Mouse (Mus musculus) embryonic facial prominence, embryonic 14.5 days (tissue): Measurements from ENCODE around the gene Snap91. TPM values are rescaled to one million over a fixed set of nuclear protein-coding genes. Genes with fewer than 3 reads are reported as not detected.

Experiments
- ATAC-seq: fragments of 200-750 bp; cut with Nextera tagmentation; 2 replicates; pipeline ENCODE4 v1.8.0; 2017; ENCODE audit warnings: low read depth, moderate number of reproducible peaks, moderate TSS enrichment
- DNase-seq: peaks from one replicate; pipeline ENCODE4 v3.0.0-alpha.2; 2015; ENCODE audit warnings: low spot score
- H3K27ac ChIP-seq: fragments of 300-500 bp; sonication (generic); replicated peaks from 2 replicates; pipeline ENCODE4 v1.5.1; 2014; ENCODE audit warnings: low read depth, mild to moderate bottlenecking, low read length, moderate library complexity
- H3K27me3 ChIP-seq: fragments of 300-500 bp; sonication (generic); replicated peaks from 2 replicates; pipeline ENCODE4 v1.6.1; 2014; ENCODE audit warnings: low read length; ENCODE audit not compliant: control insufficient read depth, insufficient read depth
- H3K36me3 ChIP-seq: fragments of 300-500 bp; sonication (generic); 2 replicates; pipeline ENCODE4 v1.6.1; 2014; ENCODE audit warnings: low read length, mixed read lengths; ENCODE audit not compliant: control insufficient read depth, insufficient read depth
- H3K4me1 ChIP-seq: fragments of 300-500 bp; sonication (generic); 2 replicates; pipeline ENCODE4 v1.6.1; 2014; ENCODE audit warnings: antibody characterized with exemption, low read length; ENCODE audit not compliant: control insufficient read depth, insufficient read depth
- H3K4me2 ChIP-seq: fragments of 300-500 bp; sonication (generic); 2 replicates; pipeline ENCODE4 v1.6.1; 2014; ENCODE audit warnings: low read depth, mild to moderate bottlenecking, low read length, moderate library complexity, mixed read lengths
- H3K4me3 ChIP-seq: fragments of 300-500 bp; sonication (generic); 2 replicates; pipeline ENCODE4 v1.5.1; 2014; ENCODE audit warnings: low read depth, mild to moderate bottlenecking, low read length
- H3K9ac ChIP-seq: fragments of 300-500 bp; sonication (generic); 2 replicates; pipeline ENCODE4 v1.6.1; 2014; ENCODE audit warnings: low read depth, mild to moderate bottlenecking, low read length, moderate library complexity, mixed read lengths
- H3K9me3 ChIP-seq: fragments of 300-500 bp; sonication (generic); 2 replicates; pipeline ENCODE4 v1.6.1; 2016; ENCODE audit warnings: low read length; ENCODE audit not compliant: control insufficient read depth
- WGBS: fragments of 180-500 bp; shearing (Covaris S2); extraction: QIAGEN DNeasy Blood & Tissue Kit; methylation state at CpG from one replicate; pipeline ENCODE4 v1.1.7; 2014; 5-methylcytosine and 5-hydroxymethylcytosine counted together
- polyA plus RNA-seq: library from polyadenylated mRNA; unstranded; fragments of >200 nt; fragmentation: Nextera tagmentation; extraction: Ambion mirVana; gene quantifications from 2 replicates; pipeline ENCODE4 v1.2.1, GENCODE M21; 2014

Gene Snap91
- polyA plus RNA-seq, 1 experiment from 2014 or later: 9.5 TPM

DNA sequence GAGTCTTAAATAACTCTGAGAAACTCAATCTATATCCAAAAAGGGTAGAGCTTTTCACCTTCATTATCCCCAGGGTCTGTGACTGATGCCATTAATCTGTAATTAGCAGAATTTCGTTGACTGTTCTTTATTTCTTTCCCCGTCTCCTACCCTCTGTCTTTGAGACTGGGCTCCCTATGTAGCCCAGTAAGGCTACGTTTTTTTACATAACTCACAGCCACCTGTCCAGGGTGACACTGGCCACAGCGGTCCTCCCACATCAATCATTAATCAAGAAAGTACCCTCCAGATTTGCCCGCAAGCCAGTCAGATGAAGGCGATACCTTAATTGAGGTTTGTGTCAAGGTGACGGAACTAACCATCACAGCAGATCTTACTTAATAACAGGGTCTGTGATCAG is 81.4 kb downstream of the Snap91 start:
- DNase-seq: no peak
- H3K27ac ChIP-seq: no peak overlapping the region
- H3K9ac ChIP-seq: no peak overlapping the region
- peak; percentile 30; the same call in 1 of the 2 replicates for ATAC-seq
- H3K9me3 ChIP-seq: no peaks in the 10 kb centered on the region
- 63% methylated on average over 7 of the region's 7 CpGs for WGBS
- H3K36me3 ChIP-seq: no peaks in the 10 kb centered on the region
- peaks cover 11% of the 10 kb centered on the region for H3K4me1 ChIP-seq
- H3K27me3 ChIP-seq: 0 out of 2 replicates have a peak, but pooled peaks cover 3% of the 10 kb centered on the region
- H3K4me2 ChIP-seq: no peak overlapping the region
- no peak overlapping the region for H3K4me3 ChIP-seq

DNA sequence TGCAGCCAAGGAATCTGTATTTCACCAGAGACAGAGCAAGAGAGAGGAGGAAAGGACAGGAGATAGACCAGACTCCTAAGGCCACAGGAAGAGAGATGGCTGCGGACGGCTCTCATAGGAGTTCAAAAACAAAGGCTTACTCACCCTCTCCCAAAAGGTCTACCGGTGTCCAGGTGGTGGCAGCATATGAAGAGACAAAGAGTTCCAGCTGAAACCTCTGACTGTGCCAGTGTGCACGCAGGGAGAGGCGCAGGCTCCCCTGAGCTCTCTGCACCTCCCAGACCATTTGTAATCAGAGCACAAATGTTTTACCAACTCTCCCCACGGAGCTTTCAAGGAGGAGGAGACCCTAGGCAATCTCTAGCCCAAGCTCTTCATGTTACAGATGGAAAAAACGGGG is 81.8 kb downstream of the Snap91 start:
- DNase-seq (peak; percentile 35), ATAC-seq (peak; percentile 51; the same call in 1 of the 2 replicates)
- Histone ChIP-seq H3K36me3 (no peaks in the 10 kb centered on the region), H3K9ac (no peak overlapping the region), H3K9me3 (no peaks in the 10 kb centered on the region), H3K27me3 (0 out of 2 replicates have a peak, but pooled peaks cover 3% of the 10 kb centered on the region), H3K4me2 (no peak overlapping the region), H3K4me1 (peaks cover 11% of the 10 kb centered on the region), H3K27ac (no peak overlapping the region), H3K4me3 (no peak overlapping the region)
- WGBS: 43% methylated on average over 7 of the region's 7 CpGs

DNA sequence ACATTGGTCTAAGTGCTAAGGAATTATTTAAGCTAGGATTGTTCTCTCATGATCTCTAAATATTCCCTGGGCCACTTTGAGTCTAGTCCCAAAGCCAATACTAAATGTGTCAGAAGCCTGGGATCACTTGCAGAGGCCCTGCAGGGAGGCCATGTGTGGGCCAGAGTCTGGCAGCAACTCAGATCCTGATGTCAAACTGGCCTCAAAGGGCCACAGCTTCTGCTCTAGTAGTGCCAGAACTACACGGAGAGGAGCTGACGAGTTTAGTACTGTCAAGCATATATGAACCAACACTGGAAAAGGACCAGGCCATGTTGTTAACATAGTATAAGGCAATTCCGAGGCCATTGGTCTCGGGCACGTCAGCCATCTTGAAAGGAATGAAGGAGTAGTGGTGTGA is 82.3 kb downstream of the Snap91 start:
- Histone ChIP-seq H3K4me2 (no peak overlapping the region), H3K9me3 (no peaks in the 10 kb centered on the region), H3K4me1 (peaks cover 11% of the 10 kb centered on the region), H3K9ac (no peak overlapping the region), H3K36me3 (no peaks in the 10 kb centered on the region), H3K27me3 (0 out of 2 replicates have a peak, but pooled peaks cover 3% of the 10 kb centered on the region), H3K4me3 (no peak overlapping the region), H3K27ac (no peak overlapping the region)
- DNase-seq: no peak
- ATAC-seq: no peak
- whole genome bisulfite sequencing: 78% methylated on average over 5 of the region's 5 CpGs

DNA sequence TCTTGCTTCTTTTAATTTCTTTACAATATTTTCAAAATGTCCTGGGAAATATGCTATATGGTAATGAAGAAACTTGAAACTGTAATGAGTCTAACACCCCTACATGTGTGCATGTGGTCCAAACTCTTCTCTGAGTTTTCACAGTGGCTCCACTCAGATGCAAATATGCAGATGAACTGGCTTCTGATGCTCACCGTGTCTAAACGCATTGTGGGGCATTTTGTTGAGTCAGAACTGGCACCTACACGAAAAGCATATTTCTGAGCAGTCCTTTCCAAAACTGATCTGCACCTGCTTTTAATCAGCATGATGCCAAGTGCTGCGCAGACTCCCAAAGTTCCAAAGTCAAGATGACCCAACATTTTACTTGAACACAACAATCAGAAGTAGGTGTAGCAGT is 82.9 kb downstream of the Snap91 start:
- Histone ChIP-seq H3K4me1 (peaks cover 11% of the 10 kb centered on the region), H3K27ac (no peak overlapping the region), H3K27me3 (0 out of 2 replicates have a peak, but pooled peaks cover 3% of the 10 kb centered on the region), H3K36me3 (no peaks in the 10 kb centered on the region), H3K4me3 (no peak overlapping the region), H3K4me2 (no peak overlapping the region), H3K9ac (no peak overlapping the region), H3K9me3 (no peaks in the 10 kb centered on the region)
- no peak for DNase-seq
- ATAC-seq: no peak
- WGBS: 66% methylated on average over 4 of the region's 4 CpGs

DNA sequence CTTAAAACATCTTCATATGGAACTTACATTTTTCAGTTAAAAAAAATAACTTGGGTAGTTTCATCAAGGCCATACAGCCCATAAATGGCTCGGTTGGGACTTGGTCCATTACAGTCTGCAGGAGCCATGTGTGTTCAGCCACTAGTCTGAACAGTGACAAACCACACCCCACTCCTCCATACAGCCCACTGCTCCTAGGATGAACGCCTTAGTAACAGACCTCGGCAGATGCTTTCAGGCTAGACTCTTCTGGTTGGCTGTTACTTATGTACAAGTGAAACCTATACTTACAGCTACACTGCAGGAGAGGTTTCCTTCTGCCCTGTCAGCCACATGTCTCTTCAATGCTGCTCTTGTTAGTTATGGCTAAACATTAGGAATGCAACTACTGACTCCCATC is 85.2 kb downstream of the Snap91 start:
- Histone ChIP-seq H3K9me3 (no peaks in the 10 kb centered on the region), H3K4me2 (no peak overlapping the region), H3K4me3 (no peak overlapping the region), H3K27me3 (0 out of 2 replicates have a peak, but pooled peaks cover 3% of the 10 kb centered on the region), H3K27ac (no peak overlapping the region), H3K4me1 (peaks cover 11% of the 10 kb centered on the region), H3K9ac (no peak overlapping the region), H3K36me3 (no peaks in the 10 kb centered on the region)
- 32% methylated on average over 3 of the region's 3 CpGs for WGBS
- DNase-seq (peak; percentile 51), ATAC-seq (0 out of 2 replicates have a peak, but pooled peaks have one; percentile 50)

DNA sequence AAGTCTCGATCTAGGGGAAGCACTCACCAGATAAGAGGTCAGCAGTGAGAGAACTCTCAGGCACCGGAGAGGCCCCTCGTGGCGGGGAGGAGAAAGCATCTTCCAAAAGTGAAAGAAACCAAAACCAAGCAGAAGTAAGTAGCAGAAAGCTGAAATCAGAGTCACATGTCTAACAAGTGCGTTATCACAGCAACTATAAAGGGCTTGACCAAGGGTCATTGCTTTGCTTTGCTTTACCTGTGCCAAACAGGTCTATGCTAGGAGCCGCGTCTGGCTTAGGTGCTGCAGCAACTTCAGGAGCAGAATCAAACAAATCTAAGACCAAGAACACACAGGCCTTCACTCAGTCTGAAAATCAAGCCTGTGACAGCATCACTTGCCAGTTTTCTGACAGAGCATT is 88.5 kb downstream of the Snap91 start:
- Histone ChIP-seq H3K9me3 (no peaks in the 10 kb centered on the region), H3K27ac (no peak overlapping the region), H3K4me2 (no peak overlapping the region), H3K36me3 (no peaks in the 10 kb centered on the region), H3K4me3 (no peak overlapping the region), H3K27me3 (no peaks in the 10 kb centered on the region), H3K9ac (no peak overlapping the region), H3K4me1 (peaks cover 3% of the 10 kb centered on the region; the same call in 1 of the 2 replicates)
- no peak for ATAC-seq
- WGBS: 72% methylated on average over 7 of the region's 7 CpGs
- no peak for DNase-seq

DNA sequence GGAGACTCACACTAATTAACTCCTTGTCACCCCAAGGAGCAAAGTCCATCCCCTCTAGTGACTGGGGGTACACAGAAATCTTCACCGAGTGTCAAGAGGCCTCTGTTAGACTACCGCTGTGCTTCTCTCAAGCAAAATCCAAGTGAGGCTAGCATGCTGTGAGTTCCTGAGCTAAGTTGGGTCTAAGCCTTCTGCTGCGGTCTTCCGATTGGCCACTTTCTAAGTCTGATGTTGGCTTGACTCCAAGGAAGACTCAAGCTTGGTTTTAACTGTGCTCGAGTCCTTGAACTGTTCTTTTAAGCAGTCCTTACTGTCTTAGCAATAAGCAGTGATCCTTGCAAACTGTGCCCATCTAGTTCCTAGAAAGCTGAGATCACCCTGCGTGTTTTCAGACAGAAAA is 91.3 kb downstream of the Snap91 start:
- no peak overlapping the region for H3K9ac ChIP-seq
- no peak overlapping the region for H3K4me2 ChIP-seq
- DNase-seq: peak; percentile 31

DNA sequence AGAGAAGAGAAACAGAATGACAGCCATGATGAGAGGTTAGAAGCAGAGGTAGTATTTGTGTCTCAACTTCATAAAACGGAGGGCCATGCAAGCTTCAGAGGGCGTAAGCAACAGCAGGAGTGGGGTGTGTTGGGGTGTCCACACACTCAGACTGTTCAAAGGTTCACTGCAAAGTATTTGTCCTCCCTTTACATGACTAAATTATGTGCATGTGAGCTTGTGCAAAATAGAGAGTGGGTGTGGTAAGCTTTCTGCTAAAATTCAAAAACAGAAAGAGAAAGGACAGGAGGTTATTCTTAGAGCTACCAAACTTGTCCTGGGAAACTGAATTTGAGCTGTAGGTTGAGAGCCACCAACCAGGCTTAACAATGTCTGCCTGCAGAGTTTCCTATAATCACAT is 97.6 kb downstream of the Snap91 start:
- no peak for DNase-seq
- Histone ChIP-seq H3K27me3 (no peaks in the 10 kb centered on the region; the same call in 1 of the 2 replicates), H3K27ac (no peak overlapping the region), H3K9me3 (no peaks in the 10 kb centered on the region), H3K4me1 (no peaks in the 10 kb centered on the region), H3K4me2 (no peak overlapping the region), H3K4me3 (no peak overlapping the region), H3K36me3 (no peaks in the 10 kb centered on the region), H3K9ac (no peak overlapping the region)
- ATAC-seq: no peak
- 87% methylated on average over 2 of the region's 2 CpGs for WGBS

More for the DNA sequence above, 91.3 kb downstream of the Snap91 start:
- Histone ChIP-seq H3K36me3 (no peaks in the 10 kb centered on the region), H3K9me3 (no peaks in the 10 kb centered on the region), H3K4me3 (no peak overlapping the region), H3K27ac (no peak overlapping the region), H3K4me1 (0 out of 2 replicates have a peak, but pooled peaks cover under 1% of the 10 kb centered on the region), H3K27me3 (no peaks in the 10 kb centered on the region; the same call in 1 of the 2 replicates)
- no peak for ATAC-seq
- WGBS: 69% methylated on average over 6 of the region's 6 CpGs

DNA sequence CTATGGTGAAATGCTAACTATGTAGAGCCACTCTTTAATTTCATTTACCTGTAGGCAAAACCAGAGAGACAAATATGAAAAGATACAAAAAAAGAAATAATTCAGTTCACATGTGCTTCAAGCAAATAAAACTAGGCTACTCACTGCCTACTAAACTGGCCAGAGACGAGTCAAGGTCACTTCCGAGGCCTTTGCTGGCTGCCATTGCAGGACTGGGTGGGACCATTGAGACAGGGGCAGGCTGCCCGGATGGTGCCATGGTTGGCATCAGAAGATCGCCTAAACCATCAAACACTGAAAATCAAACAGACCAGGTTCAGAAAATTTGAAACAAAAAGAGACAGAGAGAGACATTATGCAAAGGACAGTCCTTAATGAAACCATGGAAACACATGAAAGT is 99.0 kb downstream of the Snap91 start:
- H3K27me3 ChIP-seq: no peaks in the 10 kb centered on the region; the same call in 1 of the 2 replicates
- no peak overlapping the region for H3K4me3 ChIP-seq
- DNase-seq: no peak
- no peaks in the 10 kb centered on the region for H3K9me3 ChIP-seq
- H3K9ac ChIP-seq: no peak overlapping the region
- H3K27ac ChIP-seq: no peak overlapping the region
- no peak overlapping the region for H3K4me2 ChIP-seq
- WGBS: 91% methylated on average over 4 of the region's 4 CpGs
- no peak for ATAC-seq
- no peaks in the 10 kb centered on the region for H3K4me1 ChIP-seq
- no peaks in the 10 kb centered on the region for H3K36me3 ChIP-seq
